Mouse (Mus musculus) hindbrain, embryonic 11.5 days (tissue): ENCODE results near the gene Nop53. TPM values are rescaled to one million over a fixed set of nuclear protein-coding genes. Genes with fewer than 3 reads are reported as not detected.

Source experiments
- ATAC-seq: fragments of 200-750 bp; cut with Nextera tagmentation; 2 replicates; pipeline ENCODE4 v1.8.0; 2017; ENCODE audit warnings: mild to moderate bottlenecking, moderate TSS enrichment, moderate library complexity; ENCODE audit not compliant: low FRiP score
- DNase-seq: peaks from one replicate; pipeline ENCODE4 v3.0.0-alpha.2; 2015; ENCODE audit warnings: low spot score
- H3K27ac ChIP-seq: fragments of 300-500 bp; sonication (generic); 2 replicates; pipeline ENCODE4 v1.5.1; 2014; ENCODE audit warnings: mild to moderate bottlenecking, low read depth, low read length
- H3K27me3 ChIP-seq: fragments of 300-500 bp; sonication (generic); 2 replicates; pipeline ENCODE4 v1.6.1; 2014; ENCODE audit warnings: mild to moderate bottlenecking, low read length, moderate library complexity, mixed read lengths; ENCODE audit not compliant: control insufficient read depth, insufficient read depth
- H3K36me3 ChIP-seq: fragments of 300-500 bp; sonication (generic); 2 replicates; pipeline ENCODE4 v1.6.1; 2014; ENCODE audit warnings: mild to moderate bottlenecking, low read length, moderate library complexity, mixed read lengths; ENCODE audit not compliant: control insufficient read depth, insufficient read depth
- H3K4me1 ChIP-seq: fragments of 300-500 bp; sonication (generic); replicated peaks from 2 replicates; pipeline ENCODE4 v1.6.1; 2014; ENCODE audit warnings: low read length, mixed read lengths; ENCODE audit not compliant: control insufficient read depth, insufficient read depth
- H3K4me2 ChIP-seq: fragments of 300-500 bp; sonication (generic); replicated peaks from 2 replicates; pipeline ENCODE4 v1.6.1; 2014; ENCODE audit warnings: mild to moderate bottlenecking, low read depth, low read length
- H3K4me3 ChIP-seq: fragments of 300-500 bp; sonication (generic); 2 replicates; pipeline ENCODE4 v1.5.1; 2014; ENCODE audit warnings: low read depth, low read length
- H3K9ac ChIP-seq: fragments of 300-500 bp; sonication (generic); 2 replicates; pipeline ENCODE4 v1.6.1; 2014; ENCODE audit warnings: low read depth, low read length
- H3K9me3 ChIP-seq: fragments of 300-500 bp; sonication (generic); 2 replicates; pipeline ENCODE4 v1.6.1; 2016; ENCODE audit warnings: low read length; ENCODE audit not compliant: control insufficient read depth
- WGBS: fragments of 180-500 bp; shearing (Covaris S2); extraction: QIAGEN DNeasy Blood & Tissue Kit; methylation state at CpG from one replicate; pipeline ENCODE4 v1.1.7; 2014; 5-methylcytosine and 5-hydroxymethylcytosine counted together
- polyA plus RNA-seq: library from polyadenylated mRNA; unstranded; fragments of >200 nt; fragmentation: Nextera tagmentation; extraction: Ambion mirVana; gene quantifications from 2 replicates; pipeline ENCODE4 v1.2.1, GENCODE M21; 2014

Gene Nop53
- polyA plus RNA-seq, 1 experiment from 2014 or later, result 180 TPM

DNA sequence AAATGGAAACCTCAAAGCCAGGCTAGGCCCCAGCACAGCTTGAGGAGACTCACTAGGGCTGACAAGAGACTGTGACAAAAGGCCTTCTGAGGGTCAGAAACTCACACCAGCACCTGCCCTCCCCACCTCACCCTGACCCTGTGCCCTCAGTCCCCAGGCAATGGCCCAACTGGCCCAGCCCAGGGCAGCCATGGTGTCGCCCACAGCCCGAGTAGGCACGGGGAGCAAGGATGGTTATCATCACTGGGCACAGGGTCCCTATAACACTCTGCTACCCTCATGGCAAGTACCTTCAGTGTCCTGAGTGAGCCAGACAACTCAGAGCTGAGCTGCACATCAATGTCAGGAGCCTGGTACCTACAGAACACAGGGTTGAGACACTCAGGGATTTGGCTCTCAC is 7.3 kb downstream of the Nop53 start:
- no peaks in the 10 kb centered on the region for H3K9me3 ChIP-seq
- WGBS, result 95% methylated on average over 3 of the region's 3 CpGs
- H3K27me3 ChIP-seq, result no peaks in the 10 kb centered on the region
- peaks cover 35% of the 10 kb centered on the region for H3K36me3 ChIP-seq
- H3K4me3 ChIP-seq, result no peak overlapping the region
- DNase-seq (no peak), ATAC-seq (no peak)
- no peak overlapping the region for H3K4me2 ChIP-seq
- no peaks in the 10 kb centered on the region for H3K4me1 ChIP-seq
- H3K27ac ChIP-seq, result no peak overlapping the region
- no peak overlapping the region for H3K9ac ChIP-seq

GRCm38 (mm10) chr7:15937491-15937890 is 8.4 kb downstream of the Nop53 start:
- H3K4me2 ChIP-seq, result no peak overlapping the region
- DNase-seq (no peak), ATAC-seq (no peak; the same call in 1 of the 2 replicates)
- 92% methylated on average over 5 of the region's 5 CpGs for WGBS
- no peak overlapping the region for H3K27ac ChIP-seq
- H3K9me3 ChIP-seq, result no peaks in the 10 kb centered on the region
- H3K9ac ChIP-seq, result no peak overlapping the region
- H3K27me3 ChIP-seq, result no peaks in the 10 kb centered on the region
- no peak overlapping the region for H3K4me3 ChIP-seq
- peaks cover 35% of the 10 kb centered on the region for H3K36me3 ChIP-seq
- no peaks in the 10 kb centered on the region for H3K4me1 ChIP-seq

- no peaks in the 10 kb centered on the region for H3K9me3 ChIP-seq
- H3K4me1 ChIP-seq, result no peaks in the 10 kb centered on the region
- peaks cover 13% of the 10 kb centered on the region for H3K36me3 ChIP-seq
- H3K4me2 ChIP-seq, result no peak overlapping the region
- no peak overlapping the region for H3K4me3 ChIP-seq
- DNase-seq (no peak), ATAC-seq (no peak)
- no peak overlapping the region for H3K9ac ChIP-seq
- no peaks in the 10 kb centered on the region for H3K27me3 ChIP-seq
- H3K27ac ChIP-seq, result no peak overlapping the region
- 59% methylated on average over 16 of the region's 16 CpGs for WGBS
Measured at GRCm38 (mm10) chr7:15933437-15934359, 12.2 kb downstream of the Nop53 start.

GRCm38 (mm10) chr7:15931635-15932034 is 14.2 kb downstream of the Nop53 start:
- Histone ChIP-seq H3K27me3 (no peaks in the 10 kb centered on the region), H3K27ac (no peak overlapping the region), H3K4me1 (no peaks in the 10 kb centered on the region), H3K9ac (no peak overlapping the region), H3K4me2 (no peak overlapping the region), H3K36me3 (no peaks in the 10 kb centered on the region), H3K9me3 (no peaks in the 10 kb centered on the region), H3K4me3 (no peak overlapping the region)
- no peak for DNase-seq
- no peak for ATAC-seq
- WGBS, result 82% methylated on average over 3 of the region's 3 CpGs

GRCm38 (mm10) chr7:15930543-15930942 is 15.3 kb downstream of the Nop53 start:
- 67% methylated on average over 2 of the region's 2 CpGs for WGBS
- no peak overlapping the region for H3K27ac ChIP-seq
- no peaks in the 10 kb centered on the region for H3K27me3 ChIP-seq
- ATAC-seq (no peak), DNase-seq (no peak)
- no peak overlapping the region for H3K4me3 ChIP-seq
- no peaks in the 10 kb centered on the region for H3K4me1 ChIP-seq
- no peak overlapping the region for H3K9ac ChIP-seq
- H3K36me3 ChIP-seq, result no peaks in the 10 kb centered on the region
- H3K9me3 ChIP-seq, result no peaks in the 10 kb centered on the region
- no peak overlapping the region for H3K4me2 ChIP-seq

GRCm38 (mm10) chr7:15929910-15930309 is 16.0 kb downstream of the Nop53 start:
- no peaks in the 10 kb centered on the region for H3K36me3 ChIP-seq
- H3K27me3 ChIP-seq, result no peaks in the 10 kb centered on the region
- ATAC-seq (peak; percentile 57; the same call in 1 of the 2 replicates), DNase-seq (peak; percentile 58)
- H3K27ac ChIP-seq, result no peak overlapping the region
- H3K4me2 ChIP-seq, result no peak overlapping the region
- 34% methylated on average over 4 of the region's 4 CpGs for WGBS
- H3K4me3 ChIP-seq, result no peak overlapping the region
- no peaks in the 10 kb centered on the region for H3K9me3 ChIP-seq
- no peaks in the 10 kb centered on the region for H3K4me1 ChIP-seq
- no peak overlapping the region for H3K9ac ChIP-seq

- under 1% methylated on average over 33 of the region's 33 CpGs for WGBS
- DNase-seq, result peak; percentile 96
Measured at GRCm38 (mm10) chr7:15922220-15922773, 23.6 kb downstream of the Nop53 start, which contains the start of gene Selenow. Gene Selenow (minus strand): TSS chr7:15922402.

GRCm38 (mm10) chr7:15921796-15922195 is 24.1 kb downstream of the Nop53 start:
- Histone ChIP-seq H3K9ac (peak overlapping the region; percentile 73), H3K27me3 (no peaks in the 10 kb centered on the region), H3K4me1 (peaks cover 7% of the 10 kb centered on the region; the same call in 1 of the 2 replicates), H3K4me2 (peak overlapping the region; percentile 54), H3K4me3 (peak overlapping the region; percentile 57), H3K36me3 (peaks cover 5% of the 10 kb centered on the region), H3K9me3 (no peaks in the 10 kb centered on the region), H3K27ac (peak overlapping the region; percentile 33)
- ATAC-seq, result peak; percentile 64
- DNase-seq, result peak; percentile 74
- WGBS, result 0% methylated on average over 10 of the region's 10 CpGs

More at GRCm38 (mm10) chr7:15922220-15922773, 23.6 kb downstream of the Nop53 start, which contains the start of gene Selenow:
- peak within 1 kb of the TSS; percentile 57 for H3K4me3 ChIP-seq
- peak within 1 kb of the TSS; percentile 33 for H3K27ac ChIP-seq
- H3K27me3 ChIP-seq, result no peaks in the 10 kb centered on the region
- no peaks in the 10 kb centered on the region for H3K9me3 ChIP-seq
- H3K36me3 ChIP-seq, result peaks cover 5% of the 10 kb centered on the region
- peak within 1 kb of the TSS; percentile 73 for H3K9ac ChIP-seq
- peak within 1 kb of the TSS; percentile 54 for H3K4me2 ChIP-seq
- peaks cover 7% of the 10 kb centered on the region; the same call in 1 of the 2 replicates for H3K4me1 ChIP-seq
- peak; percentile 96 for ATAC-seq
